Mouse (Mus musculus): ENCODE data around the gene Hdac9. TPM values are rescaled to one million over a fixed set of nuclear protein-coding genes. Genes with fewer than 3 reads are reported as not detected.
"Not testable (repeated sequence)": the region's sequence is repeated elsewhere in the genome, so short reads cannot be mapped to it uniquely, and the experiment has no call there.

The Hdac9 gene
- total and polyA plus RNA-seq, 2 experiments from 2014 or later: 14.9 to 21.6 TPM

- no peaks in the 10 kb centered on the region for H3K9me3 ChIP-seq (ENCODE audit: low read length)
- 84% methylated on average over 6 of the region's 6 CpGs for WGBS
Observed at GRCm38 (mm10) chr12:34040949-34041348, 875.9 kb downstream of the Hdac9 start.

GRCm38 (mm10) chr12:34040061-34040460, 876.8 kb downstream of the Hdac9 start:
- Histone ChIP-seq H3K4me1 (ENCODE audit: insufficient read depth) (no peaks in the 10 kb centered on the region), H3K27me3 (ENCODE audit: insufficient read depth, low read length) (no peaks in the 10 kb centered on the region), H3K9me3 (ENCODE audit: low read length) (no peaks in the 10 kb centered on the region), H3K4me2 (ENCODE audit: low read depth) (no peak overlapping the region), H3K9ac (no peak overlapping the region), H3K4me3 (ENCODE audit: low read depth, low read length) (no peak overlapping the region), H3K36me3 (ENCODE audit: insufficient read depth) (no peaks in the 10 kb centered on the region), H3K27ac (ENCODE audit: low read depth, low read length) (no peak overlapping the region)
- no peak for ATAC-seq
- no peak for TF ChIP-seq CTCF (IDR thresholded peaks at IDR 0.05; ENCODE audit: low read depth)
- DNase-seq: no peak
- WGBS: 51% methylated on average over 7 of the region's 7 CpGs

More at GRCm38 (mm10) chr12:34040949-34041348, 875.9 kb downstream of the Hdac9 start:
- no peaks in the 10 kb centered on the region for H3K4me1 ChIP-seq (ENCODE audit: insufficient read depth)
- DNase-seq: no peak
- no peaks in the 10 kb centered on the region for H3K27me3 ChIP-seq (ENCODE audit: insufficient read depth, low read length)
- H3K9ac ChIP-seq: no peak overlapping the region
- TF ChIP-seq CTCF (IDR thresholded peaks at IDR 0.05; ENCODE audit: low read depth): no peak
- no peak overlapping the region for H3K4me3 ChIP-seq (ENCODE audit: low read depth, low read length)
- no peak overlapping the region for H3K4me2 ChIP-seq (ENCODE audit: low read depth)
- H3K36me3 ChIP-seq (ENCODE audit: insufficient read depth): no peaks in the 10 kb centered on the region
- no peak overlapping the region for H3K27ac ChIP-seq (ENCODE audit: low read depth, low read length)
- no peak for ATAC-seq

GRCm38 (mm10) chr12:34009796-34010195, 907.1 kb downstream of the Hdac9 start:
- DNase-seq; H3K4me2 ChIP-seq (ENCODE audit: low read depth); H3K9me3 ChIP-seq (ENCODE audit: low read length); H3K27me3 ChIP-seq (ENCODE audit: insufficient read depth, low read length); H3K4me1 ChIP-seq (ENCODE audit: insufficient read depth); H3K36me3 ChIP-seq (ENCODE audit: insufficient read depth); H3K4me3 ChIP-seq (ENCODE audit: low read depth, low read length); ATAC-seq; H3K9ac ChIP-seq; H3K27ac ChIP-seq (ENCODE audit: low read depth, low read length): not testable (repeated sequence)
- WGBS: 98% methylated on average over 1 of the region's 1 CpGs

Other genes with a start within 250 kb of the Hdac9 start
- gene Prps1l1, start 67.7 kb upstream of the Hdac9 start, total RNA-seq (2014; rRNA removed): not detected in 2 replicates
- gene Prps1l1, start 67.7 kb upstream of the Hdac9 start, polyA plus RNA-seq (2015; fragmentation: Nextera tagmentation; extraction: Ambion mirVana): not detected in 2 replicates
- gene Snx13, start 130.1 kb upstream of the Hdac9 start, total RNA-seq (2014; rRNA removed): 29.1 and 30.4 TPM in 2 replicates
- gene Snx13, start 130.1 kb upstream of the Hdac9 start, polyA plus RNA-seq (2015; fragmentation: Nextera tagmentation; extraction: Ambion mirVana): 15.9 and 25.4 TPM in 2 replicates

Measured in forebrain, postnatal 0 days (tissue).